Mouse (Mus musculus) gonadal fat pad, adult 2 months (tissue): ENCODE measurements at regions not wholly inside any gene's neighbourhood (a gene's known extent, or its start where the extent isn't known, plus 50 kb on each side); places are given as distances from the start of the nearest gene placed in this dataset.

ENCODE experiments used
- DNase-seq: peaks from one replicate; pipeline ENCODE4 v3.0.0-alpha.2; 2012; ENCODE audit warnings: low read depth

DNA sequence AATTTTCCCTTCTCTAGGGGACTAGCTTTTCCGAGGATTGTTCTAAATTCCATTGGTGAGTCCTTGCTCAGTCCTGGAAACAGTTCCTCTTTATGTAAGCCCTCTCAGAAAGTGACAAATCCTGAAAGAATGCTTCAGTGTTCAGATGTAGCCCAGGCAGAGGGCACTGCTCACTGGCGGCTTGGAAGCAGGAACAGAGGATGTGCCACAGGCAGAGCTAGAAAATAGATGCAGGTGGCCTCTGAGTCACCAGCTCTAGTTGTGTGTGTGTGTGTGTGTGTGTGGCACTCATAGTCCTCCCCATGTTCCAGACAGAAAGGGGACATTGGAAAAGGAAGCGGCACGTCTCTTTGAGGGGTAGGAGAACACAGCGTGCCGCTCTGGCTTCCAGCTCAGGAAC is 52.5 kb upstream of the Ampd3 start:
- DNase-seq, result no peak

GRCm38 (mm10) chr7:110717104-110717503 is 50.9 kb upstream of the Ampd3 start:
- DNase-seq, result no peak
